Mouse (Mus musculus) CD4-positive helper T cell, adult 2 months (primary cell): Measurements from ENCODE around the gene Prkce.
A peak's percentile ranks its signal among the peaks of the same experiment; 100 is the strongest.

Experiments
- DNase-seq: peaks from one replicate; pipeline ENCODE4 v3.0.0-alpha.2; 2012; ENCODE audit warnings: low read depth, missing footprints, low spot score

Prkce gene

GRCm38 (mm10) chr17:86509871-86510270, 342.3 kb downstream of the Prkce start:
- DNase-seq = no peak

- DNase-seq = no peak
Measured at GRCm38 (mm10) chr17:86514974-86515620, 347.5 kb downstream of the Prkce start.

- no peak for DNase-seq
Measured at GRCm38 (mm10) chr17:86516630-86517029, 349.0 kb downstream of the Prkce start.

GRCm38 (mm10) chr17:86518604-86519003, 351.0 kb downstream of the Prkce start:
- no peak for DNase-seq

GRCm38 (mm10) chr17:86521252-86521651, 353.7 kb downstream of the Prkce start:
- DNase-seq = no peak

GRCm38 (mm10) chr17:86522649-86523048, 355.1 kb downstream of the Prkce start:
- DNase-seq = no peak

- DNase-seq = no peak
Measured at GRCm38 (mm10) chr17:86523374-86523773, 355.8 kb downstream of the Prkce start.

GRCm38 (mm10) chr17:86523843-86524242, 356.3 kb downstream of the Prkce start:
- DNase-seq = no peak

GRCm38 (mm10) chr17:86525075-86525474, 357.5 kb downstream of the Prkce start:
- DNase-seq = no peak

- no peak for DNase-seq
Measured at GRCm38 (mm10) chr17:86526016-86526415, 358.4 kb downstream of the Prkce start.

- DNase-seq = no peak
Measured at GRCm38 (mm10) chr17:86527298-86527697, 359.7 kb downstream of the Prkce start.

GRCm38 (mm10) chr17:86529003-86529402, 361.4 kb downstream of the Prkce start:
- no peak for DNase-seq

- DNase-seq = no peak
Measured at GRCm38 (mm10) chr17:86529411-86529810, 361.8 kb downstream of the Prkce start.

GRCm38 (mm10) chr17:86531231-86531630, 363.6 kb downstream of the Prkce start:
- no peak for DNase-seq

- DNase-seq = no peak
Measured at GRCm38 (mm10) chr17:86532783-86533548, 365.4 kb downstream of the Prkce start.

GRCm38 (mm10) chr17:86533549-86533851, 365.9 kb downstream of the Prkce start:
- DNase-seq = no peak

GRCm38 (mm10) chr17:86535096-86535495, 367.5 kb downstream of the Prkce start:
- no peak for DNase-seq

- DNase-seq = peak; percentile 79
Measured at GRCm38 (mm10) chr17:86535827-86536656, 368.5 kb downstream of the Prkce start.

- DNase-seq = no peak
Measured at GRCm38 (mm10) chr17:86539881-86540430, 372.4 kb downstream of the Prkce start.

- no peak for DNase-seq
Measured at GRCm38 (mm10) chr17:86546529-86546928, 378.9 kb downstream of the Prkce start.

GRCm38 (mm10) chr17:86549128-86549527, 381.5 kb downstream of the Prkce start:
- no peak for DNase-seq

- DNase-seq = no peak
Measured at GRCm38 (mm10) chr17:86551561-86551960, 384.0 kb downstream of the Prkce start.
